Mouse (Mus musculus): Measurements from ENCODE around the gene Ybey.

DNA sequence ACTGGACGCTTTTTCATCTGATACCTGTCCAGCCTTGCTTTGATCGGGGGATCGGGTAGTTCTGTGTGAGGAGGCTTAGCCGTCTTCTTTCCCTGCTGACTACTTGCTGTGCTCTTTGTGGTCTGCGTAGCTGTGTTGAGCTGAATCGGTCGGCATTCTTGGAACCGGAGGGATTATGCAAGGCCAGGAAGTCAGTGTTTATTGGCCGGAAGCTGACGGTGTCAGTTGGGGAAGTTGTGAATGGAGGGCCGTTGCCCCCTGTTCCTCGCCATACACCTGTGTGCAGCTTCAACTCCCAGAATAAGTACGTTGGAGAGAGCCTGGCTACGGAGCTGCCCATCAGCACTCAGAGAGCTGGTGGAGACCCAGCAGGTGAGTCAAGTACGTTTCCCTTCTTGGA lies 20.3 kb upstream of the Ybey start:
- TF ChIP-seq CTCF (IDR thresholded peaks at IDR 0.05) (no peak), EP300 (IDR thresholded peaks at IDR 0.05) (no peak)

All from lung, postnatal 0 days (tissue).